Mouse (Mus musculus) cortical plate, adult 2 months (tissue): ENCODE measurements around the gene Ly6g6e.

ENCODE experiments used
- CTCF ChIP-seq: fragments of 200-500 bp; IDR thresholded peaks from 2 replicates; pipeline ENCODE4 v1.5.1; 2011; ENCODE audit warnings: mild to moderate bottlenecking, control low read depth, low read length; ENCODE audit not compliant: insufficient read depth; ENCODE audit errors: extremely low read depth
- POLR2A ChIP-seq: fragments of 200-500 bp; IDR thresholded peaks from 2 replicates; pipeline ENCODE4 v1.6.1; 2011; ENCODE audit warnings: mild to moderate bottlenecking, low read length, control low read depth; ENCODE audit not compliant: insufficient read depth; ENCODE audit errors: extremely low read depth

DNA sequence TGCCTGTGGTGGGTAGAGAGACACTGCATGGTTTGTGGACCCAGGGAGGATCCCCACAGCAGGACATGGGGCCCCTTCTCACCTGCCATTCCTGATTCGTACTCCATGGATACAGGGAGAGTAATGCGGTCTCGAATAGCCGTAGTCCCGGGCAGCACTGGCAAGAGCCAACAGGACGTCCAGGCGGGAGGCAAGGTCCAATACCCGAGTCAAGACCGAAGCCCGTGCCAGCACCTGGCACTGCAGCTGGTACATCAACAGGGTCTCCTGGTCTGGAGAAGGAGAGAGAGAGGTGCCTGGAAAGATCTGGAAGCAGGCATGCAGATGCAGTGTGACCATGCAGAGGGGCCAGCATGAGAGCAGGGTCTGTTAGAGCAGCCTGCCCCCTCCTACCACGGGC lies 45.4 kb upstream of the Ly6g6e start:
- TF ChIP-seq CTCF (no peak), POLR2A (no peak)
